Mouse (Mus musculus): ENCODE data around the gene Pfn3. TPM values are rescaled to one million over a fixed set of nuclear protein-coding genes. Genes with fewer than 3 reads are reported as not detected.
A peak's percentile ranks its signal among the peaks of the same experiment; 100 is the strongest.
"Not testable (repeated sequence)": the region's sequence is repeated elsewhere in the genome, so short reads cannot be mapped to it uniquely, and the experiment has no call there.

Gene Pfn3
- not detected for total RNA-seq (2021)
- long read RNA-seq, experiment 1, result 0 reads
- long read RNA-seq, experiment 2, result 0 reads

DNA sequence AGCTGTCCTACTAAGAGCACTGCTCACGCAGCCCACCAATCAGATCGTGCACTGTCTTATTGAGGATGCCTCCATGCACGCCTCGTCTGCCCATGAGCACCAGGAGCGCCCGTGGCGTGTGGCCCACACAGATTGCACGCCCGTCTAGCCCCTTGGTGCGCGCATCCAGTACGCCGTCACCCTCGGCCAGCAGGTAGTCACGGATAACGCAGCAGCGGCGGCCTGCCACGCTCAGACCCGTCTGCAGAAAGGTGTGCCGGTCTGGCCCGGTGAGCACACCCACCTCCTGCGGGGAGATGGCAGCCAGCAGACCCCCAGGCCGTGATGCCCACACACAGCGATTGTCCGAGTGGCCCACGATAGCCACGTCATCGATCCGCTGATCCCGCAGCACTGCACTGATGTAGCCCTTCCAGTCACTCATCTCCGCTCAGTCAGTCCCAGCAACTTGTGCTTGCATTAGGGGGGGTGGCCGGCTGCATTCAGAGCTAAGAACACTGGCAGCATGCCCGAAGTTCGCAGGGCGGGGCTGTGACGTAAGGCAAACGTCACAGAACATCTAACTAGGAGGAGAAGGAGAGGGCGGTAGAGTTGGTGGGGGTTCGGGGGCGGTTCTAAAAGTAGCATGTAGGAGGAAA lies at the start of gene Pfn3:
Pfn3 (minus strand) TSS at position 490 of the 638 bp plus-strand sequence.
- DNase-seq, result no peak

- DNase-seq, result peak; percentile 50
Measured at GRCm38 (mm10) chr13:55464027-55464884, 49.2 kb upstream of the Pfn3 start, which contains the start of gene Prr7. Prr7 (plus strand) TSS chr13:55464267.

DNA sequence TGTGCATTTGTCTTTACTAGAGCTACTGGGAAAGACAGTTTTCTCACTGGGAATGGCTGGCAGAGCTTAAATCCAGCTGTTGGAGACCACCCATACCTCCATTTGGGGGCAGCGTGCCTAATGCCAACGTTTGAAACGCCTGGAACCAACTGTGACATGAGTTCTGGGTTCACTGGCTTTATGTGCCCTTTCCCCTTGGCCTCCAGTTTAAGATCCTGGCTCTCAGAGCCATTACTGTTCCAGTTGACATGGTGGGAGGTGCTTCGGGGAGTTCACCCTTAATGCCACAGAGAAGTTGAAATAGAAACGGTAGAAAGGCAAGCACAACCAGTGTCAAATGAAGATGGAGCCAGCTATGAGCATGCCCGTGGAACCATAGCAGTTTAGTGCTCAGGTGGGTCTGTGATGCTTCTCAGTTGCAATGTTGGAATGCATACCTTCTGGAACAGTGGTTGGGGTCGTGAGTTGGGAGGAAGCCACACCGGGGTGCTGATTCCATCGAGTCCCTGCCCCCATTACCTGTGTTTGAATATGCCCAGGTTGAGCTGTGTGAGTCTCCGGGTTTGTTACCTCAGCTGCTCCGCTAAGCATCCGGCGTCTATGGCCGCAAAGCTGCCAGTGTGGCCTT lies 48.5 kb upstream of the Pfn3 start:
- no peak for DNase-seq

- DNase-seq, result no peak
Measured at GRCm38 (mm10) chr13:55462965-55463364, 47.9 kb upstream of the Pfn3 start.

GRCm38 (mm10) chr13:55451785-55452549 lies 36.9 kb upstream of the Pfn3 start:
- DNase-seq, result peak; percentile 58

- DNase-seq, result no peak
Measured at GRCm38 (mm10) chr13:55451296-55451695, 36.3 kb upstream of the Pfn3 start.

- peak; percentile 89 for DNase-seq
Measured at GRCm38 (mm10) chr13:55450511-55450980, 35.5 kb upstream of the Pfn3 start.

GRCm38 (mm10) chr13:55449679-55450441 lies 34.8 kb upstream of the Pfn3 start:
- no peak for DNase-seq

GRCm38 (mm10) chr13:55449205-55449604 lies 34.2 kb upstream of the Pfn3 start:
- DNase-seq, result no peak

DNA sequence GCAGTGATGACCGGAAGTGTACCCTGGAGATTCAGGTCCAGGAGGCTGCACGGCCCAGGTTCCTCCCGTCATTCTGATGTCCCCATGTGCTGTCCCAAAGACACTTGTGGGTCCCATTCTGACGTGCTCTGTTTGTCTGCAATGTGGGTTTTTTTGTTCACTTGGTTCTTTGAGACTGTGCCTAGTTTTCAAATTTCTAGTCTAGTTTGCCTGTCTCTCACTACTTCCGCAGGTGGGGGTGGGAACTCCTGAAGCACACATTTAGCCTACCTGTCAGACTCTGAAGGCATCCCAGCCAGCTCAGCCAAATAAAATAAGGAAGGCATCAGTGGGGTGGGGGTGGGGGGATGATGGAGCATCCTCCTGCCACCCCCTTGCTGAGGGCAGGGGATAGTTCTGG lies 33.1 kb upstream of the Pfn3 start:
- no peak for DNase-seq

DNA sequence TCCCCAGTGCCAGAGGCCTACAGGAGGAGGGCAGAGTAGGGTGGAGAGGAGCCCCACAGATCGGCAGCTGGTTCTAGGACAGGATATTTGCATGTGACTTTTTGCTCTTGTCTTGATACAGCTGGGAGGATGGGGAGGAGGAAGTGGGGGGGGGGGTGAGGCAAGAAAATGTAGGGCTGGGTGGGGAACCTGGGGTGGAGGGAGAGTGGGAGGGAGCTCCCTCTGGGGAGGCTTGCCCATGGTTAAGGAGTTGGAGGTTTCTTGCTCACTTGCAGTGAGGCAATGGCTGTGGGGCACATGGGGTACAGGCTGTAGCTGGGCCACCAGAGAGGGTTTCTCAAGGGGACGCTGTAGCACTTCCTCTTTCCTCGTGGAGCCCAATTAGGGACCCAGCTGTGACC lies 32.5 kb upstream of the Pfn3 start:
- DNase-seq, result no peak

- DNase-seq, result no peak
Measured at GRCm38 (mm10) chr13:55446483-55447105, 31.6 kb upstream of the Pfn3 start.

- DNase-seq, result no peak
Measured at GRCm38 (mm10) chr13:55445361-55446091, 30.5 kb upstream of the Pfn3 start.

DNA sequence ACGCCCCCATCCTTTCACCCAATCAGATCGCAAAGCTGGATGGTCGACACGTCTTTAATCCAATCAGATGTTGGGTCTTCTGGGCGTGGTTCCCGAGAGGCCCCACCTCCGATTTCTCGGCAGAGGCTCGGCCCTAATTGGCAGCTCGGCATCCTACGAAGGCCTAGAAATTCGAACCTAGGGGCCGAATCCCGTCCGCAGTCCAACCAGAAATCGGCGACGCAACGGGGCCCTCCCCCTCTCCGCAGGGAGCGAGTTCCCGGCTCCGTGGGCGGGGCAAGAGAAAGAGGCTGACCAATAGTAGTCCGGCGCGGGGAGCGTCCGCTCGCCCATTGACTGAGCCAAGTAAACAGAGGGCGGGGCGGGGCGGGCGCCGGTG lies 29.9 kb upstream of the Pfn3 start, which contains the start of gene Grk6:
Grk6 (plus strand) TSS at position 136 of the 379 bp plus-strand sequence.
- peak; percentile 100 for DNase-seq

DNA sequence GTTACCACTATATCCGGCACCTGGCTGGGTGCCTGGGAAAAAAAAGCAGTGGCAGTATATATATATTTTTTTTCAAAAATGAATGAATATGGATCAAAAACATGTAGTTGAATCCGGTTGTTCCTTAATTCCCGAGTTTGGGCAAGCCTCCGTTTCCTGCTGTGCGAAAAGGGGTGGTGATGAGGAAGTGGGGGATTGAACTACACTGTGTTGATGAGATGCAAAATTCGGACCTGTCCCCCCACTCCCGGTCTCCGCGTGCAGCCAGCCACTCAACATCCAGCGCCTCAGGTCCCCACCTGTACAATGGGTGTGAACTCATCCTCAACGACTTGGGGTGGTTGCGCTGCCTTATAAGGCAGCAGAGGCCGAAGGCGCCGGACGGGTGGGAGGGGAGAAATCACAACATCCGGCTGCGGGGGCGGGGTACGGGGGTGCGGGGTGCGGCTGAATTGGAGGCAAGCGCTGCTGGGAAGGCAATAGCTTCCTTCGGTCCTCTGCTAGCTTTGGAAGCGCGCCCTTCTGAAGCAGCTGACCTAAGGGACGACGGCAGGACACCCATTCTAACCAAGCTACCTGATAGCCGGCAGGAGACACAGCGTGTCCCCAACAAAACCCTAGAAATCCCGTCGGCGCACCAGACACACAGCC lies 29.4 kb upstream of the Pfn3 start:
- no peak for DNase-seq

DNA sequence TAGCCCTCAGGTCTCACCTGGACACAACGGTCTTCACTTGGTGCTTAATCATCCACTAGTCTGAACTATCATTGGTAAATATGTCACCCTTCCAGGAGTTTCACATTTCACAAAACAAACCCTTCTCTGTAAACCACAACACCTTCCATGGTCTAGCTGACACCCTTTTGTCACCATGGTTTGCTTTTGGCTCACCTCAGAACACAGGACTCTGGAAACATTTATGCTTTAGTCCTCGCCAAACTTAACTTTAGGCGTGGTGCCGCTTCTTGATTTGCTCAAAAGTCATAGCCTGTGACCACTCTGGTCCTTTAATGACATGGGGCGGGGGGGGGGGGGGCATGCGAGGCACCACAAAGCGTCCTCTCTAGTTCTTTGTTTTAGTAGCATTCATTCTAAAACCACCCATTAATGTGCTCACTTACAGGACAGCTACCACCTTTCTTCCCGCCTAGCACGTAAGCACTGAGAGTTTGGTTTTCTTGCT lies 28.8 kb upstream of the Pfn3 start:
- DNase-seq, result no peak

DNA sequence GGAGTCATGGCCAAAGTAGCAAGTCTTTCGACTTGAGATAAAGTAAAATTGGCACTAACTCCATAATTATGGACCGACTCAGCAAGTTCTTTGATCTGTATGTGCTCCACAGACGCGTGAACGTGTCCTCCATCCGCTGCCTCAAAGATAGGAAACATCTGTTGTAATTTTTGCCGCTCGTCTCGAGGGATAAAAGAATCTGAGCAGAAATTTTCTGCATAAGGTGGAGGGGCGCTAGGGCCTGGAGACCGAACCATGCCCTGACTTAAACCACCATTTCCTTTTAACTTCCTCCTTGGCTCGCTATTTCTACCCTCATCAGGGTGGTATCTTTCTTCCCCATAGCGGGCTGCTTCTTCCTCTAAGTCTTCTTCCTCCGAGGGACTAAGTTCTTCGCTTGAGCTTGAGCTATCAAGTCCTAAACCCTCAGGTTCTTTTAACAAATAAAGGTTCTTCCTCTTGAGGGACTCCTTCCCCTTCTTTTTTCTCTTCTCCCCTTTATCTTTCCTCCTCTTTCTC lies 22.1 kb upstream of the Pfn3 start:
- not testable (repeated sequence) for DNase-seq

DNA sequence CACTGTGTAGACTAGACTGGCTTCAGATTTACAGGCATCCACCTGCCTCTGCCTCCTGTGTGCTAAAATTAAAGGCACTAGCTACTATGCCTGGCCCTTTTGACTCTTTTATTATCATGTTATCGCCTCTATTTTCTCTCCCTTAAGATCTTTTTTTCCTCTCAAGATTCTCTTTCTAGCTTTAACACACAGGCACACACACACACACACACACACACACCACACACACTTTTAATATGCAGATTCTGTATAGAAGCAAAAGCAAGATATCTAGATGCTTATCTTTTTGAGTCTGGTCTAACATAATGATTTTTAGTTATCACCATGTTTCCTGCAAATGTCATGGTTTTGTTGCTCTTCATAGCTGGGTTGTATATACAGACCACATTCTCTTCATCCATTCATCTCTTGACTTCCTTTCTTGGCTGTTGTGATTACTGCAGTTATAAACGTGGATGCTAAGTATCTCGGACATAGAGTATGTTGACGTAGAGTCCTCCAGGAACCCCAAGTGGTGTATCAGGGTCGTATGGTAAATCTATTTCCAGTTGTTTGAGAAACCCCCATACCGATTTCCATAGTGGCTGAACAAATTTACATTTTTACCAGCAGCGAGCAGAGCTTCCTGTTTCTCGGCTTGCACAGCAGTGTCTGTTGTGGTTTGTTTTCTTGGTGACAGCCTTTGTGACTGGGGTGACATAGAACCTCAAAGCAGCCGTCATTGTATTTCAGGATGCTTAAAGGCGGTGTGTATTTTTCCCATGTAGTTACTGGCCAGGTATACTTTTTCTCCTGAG lies 17.1 kb upstream of the Pfn3 start:
- no peak for DNase-seq
